Mouse (Mus musculus): ENCODE data around the gene Klf7.

DNA sequence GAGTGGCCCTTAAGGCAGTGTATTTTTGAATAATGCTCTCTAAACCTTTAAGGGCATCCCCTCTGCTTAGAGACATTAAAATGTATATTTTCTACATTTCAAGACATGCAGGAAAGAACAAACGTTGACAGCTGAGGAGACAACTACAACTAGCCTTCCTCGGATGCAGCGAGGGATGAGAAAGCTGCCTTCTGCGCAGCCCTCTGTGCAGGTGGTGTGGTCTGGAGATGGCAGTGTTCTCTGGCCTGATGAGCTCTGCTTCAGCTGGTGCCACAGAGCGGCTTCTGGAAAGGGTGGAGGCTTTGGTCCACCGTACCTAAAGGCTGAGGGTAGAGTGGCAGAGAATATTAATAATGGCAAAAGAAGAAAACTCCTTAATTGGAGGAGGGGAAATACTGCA is 120.0 kb downstream of the Klf7 start:
- TF ChIP-seq CTCF (IDR thresholded peaks at IDR 0.05; ENCODE audit: insufficient read depth, low read depth, low read length) (no peak), POLR2A (IDR thresholded peaks at IDR 0.05; ENCODE audit: insufficient read depth, low read depth, low read length) (no peak)

Data from olfactory bulb, adult 2 months (tissue).